Mouse (Mus musculus): ENCODE data around the gene Ralgapa2.

DNA sequence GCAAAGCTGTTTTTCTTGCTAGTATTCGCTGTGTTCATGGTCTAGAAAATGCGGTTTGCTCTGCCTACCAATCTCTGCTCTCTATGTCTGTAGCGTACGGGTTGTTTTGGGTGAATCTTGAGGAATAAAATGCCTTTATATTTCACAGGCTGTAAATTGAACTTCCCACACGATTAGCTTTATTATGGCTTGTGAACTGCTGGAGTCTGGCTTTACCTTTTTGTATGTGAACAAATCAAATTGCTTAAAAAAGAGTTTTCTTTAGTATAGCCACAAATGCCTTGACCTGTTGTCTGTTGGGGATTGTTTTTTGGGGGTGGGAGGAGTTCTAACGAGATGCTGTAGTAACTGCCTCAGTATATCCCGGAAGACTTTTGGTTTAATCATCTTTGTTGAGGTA lies 288.0 kb downstream of the Ralgapa2 start:
- TF ChIP-seq CTCF (IDR thresholded peaks at IDR 0.05; ENCODE audit: control insufficient read depth, insufficient read depth, insufficient read length) (no peak), USF1 (IDR thresholded peaks at IDR 0.05; ENCODE audit: low read depth) (no peak)
